Mouse (Mus musculus): ENCODE results near the gene Map4.

Gene Map4

GRCm38 (mm10) chr9:110002413-110002812 is 71.2 kb downstream of the Map4 start:
- no peak for DNase-seq

- peak; percentile 27 for DNase-seq
These were observed 88.0 kb downstream of the Map4 start for GRCm38 (mm10) chr9:110019224-110019623.

GRCm38 (mm10) chr9:110020405-110020804 is 89.1 kb downstream of the Map4 start:
- DNase-seq = peak; percentile 81

GRCm38 (mm10) chr9:110021463-110021862 is 90.2 kb downstream of the Map4 start:
- DNase-seq = no peak

GRCm38 (mm10) chr9:110022151-110022550 is 90.9 kb downstream of the Map4 start:
- no peak for DNase-seq

GRCm38 (mm10) chr9:110035091-110035490 is 103.8 kb downstream of the Map4 start:
- DNase-seq = no peak

GRCm38 (mm10) chr9:110037895-110038294 is 106.6 kb downstream of the Map4 start:
- no peak for DNase-seq

- DNase-seq = no peak
These were observed 107.2 kb downstream of the Map4 start for GRCm38 (mm10) chr9:110038485-110038884.

GRCm38 (mm10) chr9:110044373-110044772 is 113.1 kb downstream of the Map4 start:
- DNase-seq = no peak

- DNase-seq = no peak
These were observed 114.6 kb downstream of the Map4 start for GRCm38 (mm10) chr9:110045763-110046377.

- DNase-seq = no peak
These were observed 116.0 kb downstream of the Map4 start for GRCm38 (mm10) chr9:110047260-110047659.

GRCm38 (mm10) chr9:110047857-110048256 is 116.6 kb downstream of the Map4 start:
- peak; percentile 29 for DNase-seq

- no peak for DNase-seq
These were observed 119.9 kb downstream of the Map4 start for GRCm38 (mm10) chr9:110051184-110051583.

- peak; percentile 87 for DNase-seq
These were observed 120.8 kb downstream of the Map4 start for GRCm38 (mm10) chr9:110051869-110052661.

GRCm38 (mm10) chr9:110052951-110053304 is 121.7 kb downstream of the Map4 start:
- DNase-seq = no peak

- DNase-seq = peak; percentile 80
These were observed 122.2 kb downstream of the Map4 start for GRCm38 (mm10) chr9:110053305-110054079.

GRCm38 (mm10) chr9:110054080-110054421 is 122.8 kb downstream of the Map4 start:
- no peak for DNase-seq

GRCm38 (mm10) chr9:110054781-110055180 is 123.5 kb downstream of the Map4 start:
- DNase-seq = no peak

GRCm38 (mm10) chr9:110057200-110057599 is 125.9 kb downstream of the Map4 start:
- no peak for DNase-seq

GRCm38 (mm10) chr9:110060761-110061160 is 129.5 kb downstream of the Map4 start:
- no peak for DNase-seq

GRCm38 (mm10) chr9:110062405-110062804 is 131.1 kb downstream of the Map4 start:
- no peak for DNase-seq

GRCm38 (mm10) chr9:110062861-110063260 is 131.6 kb downstream of the Map4 start:
- no peak for DNase-seq

GRCm38 (mm10) chr9:110064641-110065040 is 133.4 kb downstream of the Map4 start:
- DNase-seq = no peak

- no peak for DNase-seq
These were observed 137.5 kb downstream of the Map4 start for GRCm38 (mm10) chr9:110068745-110069144.

Measured in layer of hippocampus, adult 9-11 months (tissue).